5 mouse cellular contexts compared by ENCODE assay signal in genomic region chr3:53232411-53232810, GRCm38 (mm10).
A peak's percentile ranks its signal among the peaks of the same experiment; 100 is the strongest.
DNase-seq lines count a peak whose midpoint lies in the region.
"Not testable (repeated sequence)": the region's sequence is repeated elsewhere in the genome, so short reads cannot be mapped to it uniquely, and the experiment has no call there.

No protein-coding gene starts in this region.

- DNase-seq in cerebellum, adult 9-11 months = peak; percentile 47
- DNase-seq in gastrocnemius, postnatal 14 days = peak; percentile 26
- DNase-seq in heart, adult 18-20 months = peak; percentile 55 to 62
- peak; percentile 13 for DNase-seq in kidney, postnatal 14 days
- peak; percentile 14 for DNase-seq in layer of hippocampus, adult 9-11 months

- intact Hi-C loops in gastrocnemius, postnatal 14 days (cut with DNase I; ENCODE audit: low total_unique reads) = not testable (repeated sequence)

Comparison
In these comparisons a context has a peak if more than half of its experiments do, and no peak if none do; other contexts are left out.
1. Peak in every context shown above with its lines: DNase-seq.